Mouse (Mus musculus): ENCODE data around the gene Tas2r118. TPM values are rescaled to one million over a fixed set of nuclear protein-coding genes. Genes with fewer than 3 reads are reported as not detected.

The Tas2r118 gene
- polyA plus RNA-seq (2015; fragmentation: Nextera tagmentation; extraction: Ambion mirVana), result not detected in 2 replicates

DNA sequence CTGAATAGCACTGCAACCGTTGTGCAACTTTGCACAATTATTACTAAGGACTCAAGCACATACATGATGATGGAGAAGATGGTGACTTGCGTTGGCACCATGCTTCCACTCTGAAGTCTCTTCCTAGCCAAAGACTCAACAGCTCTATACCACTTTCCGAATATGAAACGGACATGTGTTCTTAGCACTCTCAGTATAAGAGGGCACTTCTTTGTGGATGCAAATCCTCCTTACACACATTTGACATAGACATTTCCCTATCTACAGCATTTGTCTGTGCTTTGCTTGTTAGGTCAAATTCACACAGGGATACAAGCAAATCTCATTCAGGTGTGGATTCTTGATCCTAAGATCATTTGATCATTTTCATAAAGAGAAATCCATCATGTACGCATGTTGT is at the start of gene Tas2r118:
Gene Tas2r118 (minus strand): TSS at position 101 of the 400 bp plus-strand sequence.
- Histone ChIP-seq H3K9me3 (ENCODE audit: control insufficient read depth, low read length) (no peaks in the 10 kb centered on the region), H3K27me3 (replicated peaks; ENCODE audit: control insufficient read depth, insufficient read depth, low read length) (no peaks in the 10 kb centered on the region), H3K9ac (ENCODE audit: low read depth, low read length) (no peak within 1 kb of the TSS), H3K4me2 (ENCODE audit: low read length) (no peak within 1 kb of the TSS), H3K4me3 (ENCODE audit: low read length) (no peak within 1 kb of the TSS), H3K36me3 (ENCODE audit: control insufficient read depth, insufficient read depth, low read length) (no peaks in the 10 kb centered on the region), H3K4me1 (ENCODE audit: control insufficient read depth, insufficient read depth, low read depth, low read length) (no peaks in the 10 kb centered on the region), H3K27ac (ENCODE audit: low read depth, low read length) (no peak within 1 kb of the TSS)
- ATAC-seq, result no peak
- WGBS, result 97% methylated on average over 5 of the region's 5 CpGs

DNA sequence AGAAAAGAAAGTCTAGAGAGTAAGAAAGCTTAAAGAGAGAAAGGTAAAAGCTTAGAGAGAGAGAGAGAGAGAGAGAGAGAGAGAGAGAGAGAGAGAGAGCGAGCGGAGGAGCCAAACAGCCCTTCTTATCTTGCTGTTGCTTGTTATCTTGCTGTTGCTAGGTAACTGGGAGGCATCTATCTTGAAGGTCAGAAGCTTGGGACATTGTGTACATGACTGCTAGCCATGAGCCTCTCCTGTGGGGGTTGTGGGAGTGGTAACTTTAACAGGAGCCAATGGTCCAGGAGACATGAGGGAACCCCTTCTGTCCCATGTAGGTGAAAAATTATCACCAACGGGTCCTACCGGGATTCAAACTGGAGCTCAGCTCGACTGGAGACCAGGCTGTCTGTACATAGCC is 48.5 kb upstream of the Tas2r118 start:
- WGBS, result 81% methylated on average over 5 of the region's 5 CpGs
- Histone ChIP-seq H3K4me1 (ENCODE audit: control insufficient read depth, insufficient read depth, low read depth, low read length) (no peaks in the 10 kb centered on the region), H3K27me3 (replicated peaks; ENCODE audit: control insufficient read depth, insufficient read depth, low read length) (no peaks in the 10 kb centered on the region), H3K4me2 (ENCODE audit: low read length) (no peak overlapping the region), H3K36me3 (ENCODE audit: control insufficient read depth, insufficient read depth, low read length) (no peaks in the 10 kb centered on the region), H3K4me3 (ENCODE audit: low read length) (no peak overlapping the region), H3K27ac (ENCODE audit: low read depth, low read length) (no peak overlapping the region), H3K9me3 (ENCODE audit: control insufficient read depth, low read length) (no peaks in the 10 kb centered on the region), H3K9ac (ENCODE audit: low read depth, low read length) (no peak overlapping the region)
- no peak for ATAC-seq

DNA sequence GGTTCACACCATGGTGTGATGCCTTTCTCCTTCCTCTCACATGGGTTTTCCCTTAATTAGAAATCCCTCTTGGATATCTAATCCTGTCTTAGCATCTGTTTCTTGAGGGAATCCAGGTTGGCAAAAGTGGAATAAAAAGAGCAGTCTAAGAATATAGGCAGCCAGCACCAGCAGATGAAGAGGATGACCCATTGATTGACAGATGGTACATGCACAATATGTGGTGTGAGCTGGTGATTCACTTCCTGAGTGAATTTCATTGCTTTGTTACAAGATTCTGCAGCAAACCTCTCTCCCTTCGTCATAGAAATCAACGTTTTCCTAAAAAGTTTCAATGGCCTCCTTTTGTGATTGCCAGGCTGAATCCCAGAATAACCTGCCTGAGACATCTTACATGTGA is 23.4 kb upstream of the Tas2r118 start:
- WGBS, result 81% methylated on average over 2 of the region's 2 CpGs
- no peak overlapping the region for H3K9ac ChIP-seq (ENCODE audit: low read depth, low read length)
- no peak for ATAC-seq
- H3K4me2 ChIP-seq (ENCODE audit: low read length), result no peak overlapping the region
- H3K36me3 ChIP-seq (ENCODE audit: control insufficient read depth, insufficient read depth, low read length), result no peaks in the 10 kb centered on the region
- no peaks in the 10 kb centered on the region for H3K27me3 ChIP-seq (replicated peaks; ENCODE audit: control insufficient read depth, insufficient read depth, low read length)
- H3K4me3 ChIP-seq (ENCODE audit: low read length), result no peak overlapping the region
- no peak overlapping the region for H3K27ac ChIP-seq (ENCODE audit: low read depth, low read length)
- no peaks in the 10 kb centered on the region for H3K9me3 ChIP-seq (ENCODE audit: control insufficient read depth, low read length)
- no peaks in the 10 kb centered on the region for H3K4me1 ChIP-seq (ENCODE audit: control insufficient read depth, insufficient read depth, low read depth, low read length)

DNA sequence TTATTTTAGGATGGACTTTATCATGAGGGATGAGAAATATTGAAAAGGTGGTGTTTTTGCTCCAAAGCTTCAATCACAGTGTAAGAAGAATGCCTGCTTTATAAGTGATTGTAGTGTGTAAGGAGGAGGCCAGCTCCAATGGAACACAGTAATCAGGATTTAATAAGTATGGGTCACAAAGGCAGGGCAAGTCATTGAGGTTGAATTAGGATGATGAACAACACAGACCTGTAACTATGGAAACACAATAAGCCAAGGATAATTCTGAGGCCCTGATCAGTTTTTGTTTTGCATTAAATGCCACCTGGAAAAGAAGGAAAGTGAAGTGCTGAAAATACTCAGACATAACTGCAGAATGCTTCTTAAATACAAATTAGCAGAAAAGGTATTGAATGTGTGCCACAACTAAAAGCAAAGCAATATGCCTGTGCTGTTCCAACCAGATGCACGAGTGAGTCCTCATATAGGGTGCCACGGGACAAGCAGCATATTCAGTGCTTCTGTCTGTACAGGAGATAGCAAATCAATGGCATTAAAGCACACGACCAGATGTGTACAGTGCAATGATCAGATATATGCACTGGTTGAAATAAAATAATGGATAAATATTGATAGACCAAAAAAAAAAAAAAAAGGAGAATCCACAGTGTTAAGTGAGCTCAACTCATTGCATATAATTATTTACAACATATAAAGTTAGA is 21.0 kb upstream of the Tas2r118 start:
- ATAC-seq, result no peak
- 41% methylated on average over 3 of the region's 3 CpGs for WGBS
- no peak overlapping the region for H3K4me2 ChIP-seq (ENCODE audit: low read length)

DNA sequence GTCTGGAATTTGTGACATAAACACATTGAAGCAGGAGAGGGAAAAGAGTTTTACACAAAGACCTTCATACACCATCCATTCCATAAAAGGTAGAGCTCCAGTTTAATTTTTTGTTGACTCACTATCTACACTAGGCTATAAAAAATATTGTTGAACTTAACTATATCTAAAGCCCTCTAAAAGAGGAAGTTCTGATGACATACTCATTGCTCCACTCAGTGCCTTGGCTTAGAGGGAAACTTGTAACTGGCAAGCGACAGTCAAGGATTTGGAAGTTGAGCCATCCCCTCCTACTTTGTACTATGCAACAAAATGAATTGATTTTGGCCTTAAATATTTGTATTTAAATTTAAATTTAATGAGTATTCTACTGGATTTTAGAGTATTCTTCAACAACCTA is 16.4 kb upstream of the Tas2r118 start:
- WGBS, result 97% methylated on average over 1 of the region's 1 CpGs
- H3K9ac ChIP-seq (ENCODE audit: low read depth, low read length), result no peak overlapping the region

More for the DNA sequence above, 21.0 kb upstream of the Tas2r118 start:
- Histone ChIP-seq H3K9ac (ENCODE audit: low read depth, low read length) (no peak overlapping the region), H3K4me3 (ENCODE audit: low read length) (no peak overlapping the region), H3K4me1 (ENCODE audit: control insufficient read depth, insufficient read depth, low read depth, low read length) (no peaks in the 10 kb centered on the region), H3K36me3 (ENCODE audit: control insufficient read depth, insufficient read depth, low read length) (no peaks in the 10 kb centered on the region), H3K27me3 (replicated peaks; ENCODE audit: control insufficient read depth, insufficient read depth, low read length) (no peaks in the 10 kb centered on the region), H3K27ac (ENCODE audit: low read depth, low read length) (no peak overlapping the region), H3K9me3 (ENCODE audit: control insufficient read depth, low read length) (no peaks in the 10 kb centered on the region)

DNA sequence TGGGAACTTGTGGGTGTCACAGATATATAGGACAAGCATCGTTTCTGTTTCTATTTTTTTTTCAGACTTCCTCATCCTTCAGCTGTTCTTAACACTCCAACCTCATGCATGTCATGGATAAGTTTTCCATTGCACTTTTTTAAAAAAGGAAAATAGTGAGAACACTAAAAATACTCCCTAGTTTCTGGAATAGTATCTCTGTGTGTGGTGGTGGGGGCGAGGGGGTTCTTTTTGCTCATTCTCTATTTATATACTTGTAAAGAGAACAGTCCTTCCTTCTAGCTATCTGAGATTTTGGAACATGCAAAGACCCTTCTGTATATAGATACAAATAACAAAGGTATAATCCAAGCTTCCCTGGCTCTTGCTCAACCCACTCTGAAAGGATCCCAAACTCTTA is 2.9 kb downstream of the Tas2r118 start:
- ATAC-seq, result no peak
- Histone ChIP-seq H3K27me3 (replicated peaks; ENCODE audit: control insufficient read depth, insufficient read depth, low read length) (no peaks in the 10 kb centered on the region), H3K9ac (ENCODE audit: low read depth, low read length) (no peak overlapping the region), H3K4me1 (ENCODE audit: control insufficient read depth, insufficient read depth, low read depth, low read length) (no peaks in the 10 kb centered on the region), H3K27ac (ENCODE audit: low read depth, low read length) (no peak overlapping the region), H3K36me3 (ENCODE audit: control insufficient read depth, insufficient read depth, low read length) (no peaks in the 10 kb centered on the region), H3K4me3 (ENCODE audit: low read length) (no peak overlapping the region), H3K4me2 (ENCODE audit: low read length) (no peak overlapping the region), H3K9me3 (ENCODE audit: control insufficient read depth, low read length) (no peaks in the 10 kb centered on the region)
- 73% methylated on average over 2 of the region's 2 CpGs for WGBS

More for the DNA sequence above, 16.4 kb upstream of the Tas2r118 start:
- H3K4me2 ChIP-seq (ENCODE audit: low read length), result no peak overlapping the region
- no peak for ATAC-seq
- no peaks in the 10 kb centered on the region for H3K36me3 ChIP-seq (ENCODE audit: control insufficient read depth, insufficient read depth, low read length)
- H3K9me3 ChIP-seq (ENCODE audit: control insufficient read depth, low read length), result no peaks in the 10 kb centered on the region
- no peak overlapping the region for H3K27ac ChIP-seq (ENCODE audit: low read depth, low read length)
- no peaks in the 10 kb centered on the region for H3K27me3 ChIP-seq (replicated peaks; ENCODE audit: control insufficient read depth, insufficient read depth, low read length)
- no peaks in the 10 kb centered on the region for H3K4me1 ChIP-seq (ENCODE audit: control insufficient read depth, insufficient read depth, low read depth, low read length)
- no peak overlapping the region for H3K4me3 ChIP-seq (ENCODE audit: low read length)

DNA sequence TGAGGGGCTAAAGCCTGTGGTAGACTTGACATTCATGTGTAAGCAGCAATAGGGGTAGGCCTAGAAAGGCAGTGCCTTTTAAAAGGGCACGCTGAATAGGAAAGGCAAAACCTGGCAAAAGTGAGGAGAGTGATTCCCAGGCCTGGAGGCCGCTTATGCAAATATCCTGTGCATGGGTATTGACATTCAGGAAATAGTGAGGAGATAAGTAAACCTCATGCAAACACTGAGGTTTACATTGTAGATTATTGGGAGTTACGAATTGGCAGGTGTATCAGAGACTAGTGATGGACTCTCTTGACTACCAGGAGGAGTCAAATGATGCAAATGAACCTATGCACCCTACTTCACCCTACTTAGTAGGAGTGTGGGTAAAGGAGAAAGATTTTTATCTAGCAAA is 3.9 kb downstream of the Tas2r118 start:
- no peaks in the 10 kb centered on the region for H3K4me1 ChIP-seq (ENCODE audit: control insufficient read depth, insufficient read depth, low read depth, low read length)
- H3K4me3 ChIP-seq (ENCODE audit: low read length), result no peak overlapping the region
- no peaks in the 10 kb centered on the region for H3K36me3 ChIP-seq (ENCODE audit: control insufficient read depth, insufficient read depth, low read length)
- H3K27ac ChIP-seq (ENCODE audit: low read depth, low read length), result no peak overlapping the region
- H3K9me3 ChIP-seq (ENCODE audit: control insufficient read depth, low read length), result no peaks in the 10 kb centered on the region
- H3K9ac ChIP-seq (ENCODE audit: low read depth, low read length), result no peak overlapping the region
- no peak for ATAC-seq
- H3K27me3 ChIP-seq (replicated peaks; ENCODE audit: control insufficient read depth, insufficient read depth, low read length), result no peaks in the 10 kb centered on the region
- H3K4me2 ChIP-seq (ENCODE audit: low read length), result no peak overlapping the region
- WGBS, result 85% methylated on average over 3 of the region's 3 CpGs

DNA sequence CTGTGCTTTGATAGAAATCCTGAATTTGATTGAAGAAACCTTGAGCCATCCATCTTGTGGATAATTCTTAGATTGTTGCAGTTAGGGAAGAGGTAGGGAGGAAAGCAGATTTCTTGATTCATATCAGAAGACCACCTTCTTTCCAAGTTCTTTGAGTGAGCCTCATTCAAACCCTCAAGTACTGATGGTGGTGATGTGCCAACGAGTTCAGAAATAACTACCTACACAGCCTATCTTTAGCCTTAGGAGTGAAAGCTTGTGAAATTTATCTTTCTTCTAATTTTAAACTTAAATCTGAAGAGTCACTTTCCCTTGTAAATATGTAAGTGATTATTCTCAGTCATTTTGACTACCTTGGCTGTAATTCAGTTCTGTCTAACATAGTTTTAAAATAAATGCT is 6.1 kb downstream of the Tas2r118 start:
- H3K4me3 ChIP-seq (ENCODE audit: low read length), result no peak overlapping the region
- H3K4me1 ChIP-seq (ENCODE audit: control insufficient read depth, insufficient read depth, low read depth, low read length), result no peaks in the 10 kb centered on the region
- no peak overlapping the region for H3K27ac ChIP-seq (ENCODE audit: low read depth, low read length)
- no peak overlapping the region for H3K4me2 ChIP-seq (ENCODE audit: low read length)
- H3K27me3 ChIP-seq (replicated peaks; ENCODE audit: control insufficient read depth, insufficient read depth, low read length), result no peaks in the 10 kb centered on the region
- H3K9ac ChIP-seq (ENCODE audit: low read depth, low read length), result no peak overlapping the region
- H3K36me3 ChIP-seq (ENCODE audit: control insufficient read depth, insufficient read depth, low read length), result no peaks in the 10 kb centered on the region
- no peak for ATAC-seq
- H3K9me3 ChIP-seq (ENCODE audit: control insufficient read depth, low read length), result no peaks in the 10 kb centered on the region
- 79% methylated on average over 1 of the region's 1 CpGs for WGBS

DNA sequence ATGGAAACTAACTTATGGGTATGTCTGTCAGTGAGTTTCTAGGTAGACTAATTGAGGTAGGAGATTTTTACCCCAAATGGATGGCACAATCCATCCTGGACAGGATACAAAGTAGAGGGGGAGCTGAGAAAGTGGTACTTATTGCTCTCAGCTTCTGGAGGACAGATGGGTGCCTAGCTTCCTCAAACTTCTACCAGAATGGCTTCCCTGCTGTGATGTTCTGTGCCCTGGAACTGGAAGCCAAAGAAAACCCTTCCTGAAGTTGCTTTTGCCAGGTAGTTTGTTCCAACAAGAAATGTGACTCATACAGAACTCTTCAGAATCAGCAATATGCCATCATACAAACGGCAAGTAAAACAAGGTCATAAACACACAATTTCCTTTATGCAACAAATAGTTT is 29.1 kb downstream of the Tas2r118 start:
- H3K4me3 ChIP-seq (ENCODE audit: low read length), result no peak overlapping the region
- ATAC-seq, result no peak

More for the DNA sequence above, 29.1 kb downstream of the Tas2r118 start:
- Histone ChIP-seq H3K4me1 (ENCODE audit: control insufficient read depth, insufficient read depth, low read depth, low read length) (no peaks in the 10 kb centered on the region), H3K9me3 (ENCODE audit: control insufficient read depth, low read length) (no peaks in the 10 kb centered on the region), H3K36me3 (ENCODE audit: control insufficient read depth, insufficient read depth, low read length) (no peaks in the 10 kb centered on the region), H3K9ac (ENCODE audit: low read depth, low read length) (no peak overlapping the region), H3K27me3 (replicated peaks; ENCODE audit: control insufficient read depth, insufficient read depth, low read length) (no peaks in the 10 kb centered on the region), H3K4me2 (ENCODE audit: low read length) (no peak overlapping the region), H3K27ac (ENCODE audit: low read depth, low read length) (no peak overlapping the region)
- WGBS, result 96% methylated on average over 1 of the region's 1 CpGs

All from hindbrain, embryonic 16.5 days (tissue).